Mouse (Mus musculus) embryonic fibroblast, embryonic 13.5 days (primary cell): ENCODE data around the gene Mcoln3.

Experiments used
- CTCF ChIP-seq: IDR thresholded peaks from 2 replicates; pipeline ENCODE4 v1.5.1; 2011; ENCODE audit warnings: mild to moderate bottlenecking, control low read depth, low read length, moderate library complexity, borderline replicate concordance; ENCODE audit not compliant: insufficient read depth
- POLR2A ChIP-seq: IDR thresholded peaks from 2 replicates; pipeline ENCODE4 v1.6.1; 2011; ENCODE audit warnings: low read depth, mild to moderate bottlenecking, control low read depth, low read length, moderate library complexity

DNA sequence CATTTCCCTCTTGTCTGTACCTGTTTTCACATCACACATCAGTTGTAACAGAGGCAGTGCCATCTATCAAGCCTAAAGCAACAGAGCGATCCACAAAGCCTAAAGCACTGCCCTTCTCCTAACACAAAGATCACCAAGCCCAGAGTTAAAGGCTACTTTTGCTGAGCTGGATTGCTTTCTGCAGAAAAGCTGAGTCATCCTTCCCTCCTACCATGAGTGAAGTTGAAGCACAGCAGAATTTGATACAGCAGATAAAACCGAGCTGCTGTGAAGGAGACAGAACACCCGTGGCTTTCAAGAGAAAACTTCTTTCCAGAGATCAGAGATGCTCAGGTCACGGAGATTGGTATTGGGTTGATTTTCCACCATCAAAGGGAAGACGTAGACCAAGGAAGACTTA is 28.9 kb downstream of the Mcoln3 start:
- TF ChIP-seq POLR2A (no peak), CTCF (no peak)
